Mouse (Mus musculus) ES-E14 (cell line): ENCODE data around the gene Dbr1. TPM values are rescaled to one million over a fixed set of nuclear protein-coding genes. Genes with fewer than 3 reads are reported as not detected.
A peak's percentile ranks its signal among the peaks of the same experiment; 100 is the strongest.

ENCODE experiments used
- DNase-seq: peaks from one replicate; pipeline ENCODE4 v3.0.0-alpha.2; 2013; ENCODE audit warnings: low read depth, low spot score
- H3K27ac ChIP-seq: 2 replicates; pipeline ENCODE4 v1.5.1; 2012; ENCODE audit warnings: low read depth, mild to moderate bottlenecking, low read length, moderate library complexity, mixed read lengths; ENCODE audit not compliant: poor library complexity, insufficient read depth, severe bottlenecking
- H3K36me3 ChIP-seq: 2 replicates; pipeline ENCODE4 v1.6.1; 2012; ENCODE audit warnings: mild to moderate bottlenecking, low read length, moderate library complexity, mixed read lengths; ENCODE audit not compliant: control insufficient read depth, poor library complexity, insufficient read depth, severe bottlenecking
- H3K4me1 ChIP-seq, 2 experiments: fragments of 150-350 bp in 1 of 2; sonication (generic) in 1 of 2; 2 replicates each; pipeline ENCODE4 v1.6.1; 2012; ENCODE audit warnings: low read length in 2 of 2, mild to moderate bottlenecking in 1 of 2, mixed read lengths in 1 of 2; ENCODE audit not compliant: control insufficient read depth in 2 of 2, insufficient read depth in 2 of 2, poor library complexity in 1 of 2
- H3K4me3 ChIP-seq, 2 experiments: fragments of 150-350 bp in 1 of 2; sonication (generic) in 1 of 2; 2 replicates each; pipeline ENCODE4 v1.5.1; 2012; ENCODE audit warnings: low read length in 2 of 2, low read depth in 1 of 2, mild to moderate bottlenecking in 1 of 2, mixed read lengths in 1 of 2; ENCODE audit not compliant: insufficient read depth in 1 of 2, poor library complexity in 1 of 2, severe bottlenecking in 1 of 2
- H3K9ac ChIP-seq: 2 replicates; pipeline ENCODE4 v1.6.1; 2012; ENCODE audit warnings: low read depth, mild to moderate bottlenecking, low read length, mixed read lengths; ENCODE audit not compliant: poor library complexity, insufficient read depth, severe bottlenecking
- H3K9me3 ChIP-seq: fragments of 150-350 bp; sonication (generic); 2 replicates; pipeline ENCODE4 v1.6.1; 2012; ENCODE audit warnings: low read depth, mild to moderate bottlenecking, low read length; ENCODE audit not compliant: control insufficient read depth, insufficient read depth
- CHD2 ChIP-seq: IDR thresholded peaks from 2 replicates; pipeline ENCODE4 v1.6.1; 2014; ENCODE audit warnings: mild to moderate bottlenecking, low read depth, low read length, inconsistent platforms
- HCFC1 ChIP-seq: IDR thresholded peaks from 2 replicates; pipeline ENCODE4 v1.6.1; 2012; ENCODE audit warnings: low read length, inconsistent platforms, borderline replicate concordance; ENCODE audit not compliant: insufficient read depth
- MAFK ChIP-seq: IDR thresholded peaks from 2 replicates; pipeline ENCODE4 v1.6.1; 2014; ENCODE audit warnings: mild to moderate bottlenecking, low read depth, low read length, inconsistent platforms; ENCODE audit not compliant: insufficient read depth
- ZC3H11A ChIP-seq: IDR thresholded peaks from 2 replicates; pipeline ENCODE4 v1.6.1; 2012; ENCODE audit warnings: low read depth, mild to moderate bottlenecking, inconsistent platforms, low read length, borderline replicate concordance
- ZNF384 ChIP-seq: IDR thresholded peaks from 2 replicates; pipeline ENCODE4 v1.6.1; 2012; ENCODE audit warnings: low read depth, low read length, inconsistent platforms
- in situ Hi-C, 2 experiments: fragments of 600-800 bp; cut with MboI; formaldehyde crosslinking; loops; one replicate each; pipeline ENCODE4 v1.15.1; 2025; ENCODE audit warnings: low sequenced_read_pairs in 2 of 2, inconsistent platforms in 1 of 2; ENCODE audit not compliant: unreplicated experiment in 2 of 2
- total RNA-seq: library from RNA; depleted of rRNA; stranded (reverse); fragments of 300-350 nt; gene quantifications from 2 replicates; pipeline ENCODE4 v1.2.3, GENCODE M21; 2012; rRNA removed

Dbr1 gene
- total RNA-seq = 45.0 and 48.1 TPM in 2 replicates

DNA sequence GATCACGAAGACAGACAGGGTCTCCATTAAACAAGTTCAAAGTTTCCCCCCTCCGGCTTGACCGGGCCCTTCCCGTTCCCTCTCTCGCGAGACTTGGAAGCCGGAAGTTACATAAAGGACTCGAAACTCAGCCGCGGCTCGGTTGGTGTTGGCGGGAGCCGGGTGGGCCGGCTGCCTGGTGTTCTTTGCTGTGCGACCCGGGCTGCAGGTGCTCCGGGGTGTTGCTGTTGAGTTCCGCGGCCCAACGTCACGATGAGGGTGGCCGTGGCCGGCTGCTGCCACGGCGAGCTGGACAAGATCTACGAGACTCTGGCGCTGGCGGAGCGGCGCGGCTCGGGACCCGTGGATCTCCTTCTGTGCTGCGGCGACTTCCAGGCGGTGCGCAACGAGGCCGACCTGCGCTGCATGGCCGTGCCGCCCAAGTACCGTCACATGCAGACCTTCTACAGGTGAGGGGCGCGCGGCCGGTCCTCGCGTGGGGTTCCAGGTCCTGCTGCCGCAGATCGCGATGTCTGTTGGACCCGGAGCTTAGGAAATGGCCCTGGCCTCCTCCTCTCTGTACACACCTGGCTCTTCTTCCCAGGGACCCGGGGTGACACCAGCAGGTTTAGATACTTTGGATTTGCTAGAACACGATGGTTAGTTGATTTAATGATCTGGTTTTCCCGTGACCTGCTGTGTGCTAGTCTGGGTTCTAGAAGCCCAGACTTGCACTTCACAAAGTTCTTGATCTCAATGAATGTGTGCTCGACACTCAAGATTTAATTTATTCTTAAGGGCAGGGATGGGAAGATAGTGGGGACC, at the start of gene Dbr1:
Gene Dbr1, plus strand, starts transcription at position 123 of the 804 bp plus-strand sequence.
- Histone ChIP-seq H3K36me3 (peaks cover 10% of the 10 kb centered on the region), H3K4me3 (peak within 1 kb of the TSS; percentile 79 to 95), H3K9me3 (no peaks in the 10 kb centered on the region), H3K4me1 (peaks cover 3% of the 10 kb centered on the region in 2 experiments; a peak in 1 of 4 replicates), H3K9ac (peak within 1 kb of the TSS; percentile 97), H3K27ac (peak within 1 kb of the TSS; percentile 51)
- TF ChIP-seq MAFK (no peak), CHD2 (peak; percentile 100), HCFC1 (peak; percentile 76), ZNF384 (no peak), ZC3H11A (no peak)
- in situ Hi-C loops = no loop called here
- peak; percentile 92 for DNase-seq

DNA sequence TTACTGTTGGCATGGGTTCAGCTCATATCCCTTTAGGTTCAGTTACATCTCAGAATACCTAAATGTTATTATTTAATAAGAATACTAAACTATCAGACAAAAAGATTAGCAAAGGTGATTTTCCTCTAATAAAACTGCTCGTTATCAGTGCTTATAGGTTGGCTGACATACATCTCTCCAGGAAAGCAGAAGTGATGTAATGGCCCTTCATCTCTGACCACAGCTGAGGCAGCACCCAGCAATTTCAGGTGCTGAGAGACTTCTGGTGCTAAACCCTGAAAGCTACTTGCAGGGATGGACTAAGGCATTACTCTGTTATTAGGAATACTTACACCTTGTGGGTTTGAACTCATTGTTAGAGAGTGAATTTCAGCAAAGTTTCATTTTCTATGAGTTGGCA, 43.7 kb upstream of the Dbr1 start:
- no peaks in the 10 kb centered on the region for H3K9me3 ChIP-seq
- no peak for DNase-seq
- no peak overlapping the region for H3K9ac ChIP-seq
- TF ChIP-seq HCFC1 (no peak), ZNF384 (no peak), CHD2 (no peak), ZC3H11A (no peak), MAFK (no peak)
- H3K36me3 ChIP-seq = peaks cover 11% of the 10 kb centered on the region
- no peaks in the 10 kb centered on the region for H3K4me1 ChIP-seq
- in situ Hi-C loops = no loop called here
- no peak overlapping the region for H3K27ac ChIP-seq
- no peak overlapping the region for H3K4me3 ChIP-seq

DNA sequence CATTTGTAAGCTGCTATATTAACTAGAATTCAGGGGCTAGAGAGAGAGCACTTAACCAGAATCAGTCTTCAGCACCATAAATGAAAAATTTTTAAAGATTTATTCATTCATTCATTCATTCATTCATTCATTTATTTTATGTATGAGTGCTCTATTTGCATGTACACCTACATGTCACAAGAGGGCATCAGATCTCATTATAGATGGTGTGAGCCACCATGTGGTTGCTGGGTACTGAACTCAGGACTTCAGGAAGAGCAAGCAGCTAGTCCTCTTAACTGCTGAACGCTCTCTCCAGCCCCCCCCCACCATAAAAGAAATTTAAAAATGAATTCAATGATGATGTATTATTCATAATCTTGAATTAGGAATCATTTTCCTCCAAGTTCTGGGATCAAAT, 29.3 kb upstream of the Dbr1 start:
- in situ Hi-C loops = no loop called here

DNA sequence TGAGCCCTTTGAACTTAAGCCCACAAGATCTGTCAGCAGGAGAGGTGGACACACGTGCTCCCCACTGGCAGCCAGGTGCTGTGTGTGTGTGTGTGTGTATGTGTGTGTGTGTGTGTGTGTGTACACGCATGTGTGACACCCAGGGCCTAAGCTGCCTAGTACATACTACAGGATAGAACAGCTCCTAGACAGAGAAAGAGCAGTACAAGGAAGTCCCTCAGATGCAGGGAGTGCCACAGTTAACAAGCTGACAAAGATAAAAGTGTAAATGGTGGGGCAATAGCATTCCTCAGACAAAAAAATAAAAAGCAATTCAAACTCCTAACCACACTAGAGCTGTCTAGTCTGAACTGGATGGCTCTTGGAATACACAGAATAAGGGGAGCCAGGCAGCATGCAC, 23.5 kb upstream of the Dbr1 start:
- Histone ChIP-seq H3K9me3 (no peaks in the 10 kb centered on the region), H3K9ac (no peak overlapping the region), H3K4me1 (no peaks in the 10 kb centered on the region), H3K27ac (no peak overlapping the region), H3K4me3 (no peak overlapping the region), H3K36me3 (no peaks in the 10 kb centered on the region)
- no peak for DNase-seq
- TF ChIP-seq MAFK (no peak), ZC3H11A (no peak), ZNF384 (no peak), CHD2 (no peak), HCFC1 (no peak)
- in situ Hi-C loops = no loop called here

More for the DNA sequence above, 29.3 kb upstream of the Dbr1 start:
- Histone ChIP-seq H3K36me3 (no peaks in the 10 kb centered on the region), H3K9ac (no peak overlapping the region), H3K9me3 (no peaks in the 10 kb centered on the region), H3K4me1 (no peaks in the 10 kb centered on the region), H3K4me3 (no peak overlapping the region), H3K27ac (no peak overlapping the region)
- TF ChIP-seq HCFC1 (no peak), CHD2 (no peak), ZNF384 (no peak), ZC3H11A (no peak), MAFK (no peak)
- DNase-seq = no peak
